Mouse (Mus musculus): ENCODE results near the gene Hsdl2. TPM values are rescaled to one million over a fixed set of nuclear protein-coding genes. Genes with fewer than 3 reads are reported as not detected.

Gene Hsdl2
- polyA plus RNA-seq, 1 experiment, result 21.3 TPM

- no peak overlapping the region for H3K4me3 ChIP-seq (ENCODE audit: insufficient read depth, low read length)
- no peak overlapping the region for H3K27ac ChIP-seq (ENCODE audit: insufficient read depth, low read length)
- no peaks in the 10 kb centered on the region for H3K4me1 ChIP-seq (ENCODE audit: control insufficient read depth, insufficient read depth, low read length)
- TF ChIP-seq CTCF (IDR thresholded peaks at IDR 0.05; ENCODE audit: borderline replicate concordance, insufficient read depth, low read length) (no peak), POLR2A (IDR thresholded peaks at IDR 0.05; ENCODE audit: low read depth, low read length) (no peak)
Measured at GRCm38 (mm10) chr4:59662163-59662562, 80.8 kb downstream of the Hsdl2 start.

GRCm38 (mm10) chr4:59663451-59663850, 82.1 kb downstream of the Hsdl2 start:
- no peak for TF ChIP-seq CTCF (IDR thresholded peaks at IDR 0.05; ENCODE audit: borderline replicate concordance, insufficient read depth, low read length)
- TF ChIP-seq POLR2A (IDR thresholded peaks at IDR 0.05; ENCODE audit: low read depth, low read length), result no peak
- Histone ChIP-seq H3K4me3 (ENCODE audit: insufficient read depth, low read length) (no peak overlapping the region), H3K27ac (ENCODE audit: insufficient read depth, low read length) (no peak overlapping the region), H3K4me1 (ENCODE audit: control insufficient read depth, insufficient read depth, low read length) (no peaks in the 10 kb centered on the region)

GRCm38 (mm10) chr4:59666550-59667317, 85.4 kb downstream of the Hsdl2 start:
- TF ChIP-seq POLR2A (IDR thresholded peaks at IDR 0.05; ENCODE audit: low read depth, low read length), result no peak
- no peak for TF ChIP-seq CTCF (IDR thresholded peaks at IDR 0.05; ENCODE audit: borderline replicate concordance, insufficient read depth, low read length)
- no peaks in the 10 kb centered on the region for H3K4me1 ChIP-seq (ENCODE audit: control insufficient read depth, insufficient read depth, low read length)
- H3K4me3 ChIP-seq (ENCODE audit: insufficient read depth, low read length), result no peak overlapping the region
- H3K27ac ChIP-seq (ENCODE audit: insufficient read depth, low read length), result no peak overlapping the region

- TF ChIP-seq POLR2A (IDR thresholded peaks at IDR 0.05; ENCODE audit: low read depth, low read length) (no peak), CTCF (IDR thresholded peaks at IDR 0.05; ENCODE audit: borderline replicate concordance, insufficient read depth, low read length) (no peak)
- Histone ChIP-seq H3K4me3 (ENCODE audit: insufficient read depth, low read length) (no peak overlapping the region), H3K4me1 (ENCODE audit: control insufficient read depth, insufficient read depth, low read length) (no peaks in the 10 kb centered on the region), H3K27ac (ENCODE audit: insufficient read depth, low read length) (no peak overlapping the region)
Measured at GRCm38 (mm10) chr4:59668050-59668449, 86.7 kb downstream of the Hsdl2 start.

Other genes starting within 250 kb of the Hsdl2 start
- gene Susd1, start 142.9 kb upstream of the Hsdl2 start, polyA plus RNA-seq (2011; ENCODE audit: insufficient read length, low read depth, missing spikeins), result 1.8 and 2.1 TPM in 2 replicates
- gene Ptbp3, start 32.2 kb upstream of the Hsdl2 start, polyA plus RNA-seq (2011; ENCODE audit: insufficient read length, low read depth, missing spikeins), result 78.3 and 90.7 TPM in 2 replicates
- gene E130308A19Rik, start 44.6 kb downstream of the Hsdl2 start, polyA plus RNA-seq (2011; ENCODE audit: insufficient read length, low read depth, missing spikeins), result 8.5 and 12.5 TPM in 2 replicates
- gene Inip, start 220.0 kb downstream of the Hsdl2 start, polyA plus RNA-seq (2011; ENCODE audit: insufficient read length, low read depth, missing spikeins), result 17.9 and 19.8 TPM in 2 replicates
- gene Snx30, start 224.3 kb downstream of the Hsdl2 start, polyA plus RNA-seq (2011; ENCODE audit: insufficient read length, low read depth, missing spikeins), result 14.7 and 20.2 TPM in 2 replicates

Measured in embryonic fibroblast, embryonic 13.5 days (primary cell).